Mouse (Mus musculus) ES-Bruce4 (cell line): ENCODE results near the gene Zdhhc14. TPM values are rescaled to one million over a fixed set of nuclear protein-coding genes. Genes with fewer than 3 reads are reported as not detected.

ENCODE experiments used
- H3K27ac ChIP-seq: 2 replicates; pipeline ENCODE4 v1.5.1; 2012; ENCODE audit warnings: low read length, inconsistent platforms; ENCODE audit not compliant: insufficient read depth
- H3K27me3 ChIP-seq: 2 replicates; pipeline ENCODE4 v1.6.1; 2012; ENCODE audit warnings: mild to moderate bottlenecking, low read length, inconsistent platforms; ENCODE audit not compliant: control insufficient read depth, poor library complexity, insufficient read depth, severe bottlenecking
- H3K36me3 ChIP-seq: 2 replicates; pipeline ENCODE4 v1.6.1; 2012; ENCODE audit warnings: inconsistent platforms, mild to moderate bottlenecking, low read length, moderate library complexity; ENCODE audit not compliant: control insufficient read depth, poor library complexity, insufficient read depth, severe bottlenecking
- H3K4me1 ChIP-seq: one replicate; pipeline ENCODE4 v1.8.1; 2011; ENCODE audit warnings: low read length; ENCODE audit not compliant: control insufficient read depth, insufficient read depth
- H3K4me3 ChIP-seq: 2 replicates; pipeline ENCODE4 v1.5.1; 2011; ENCODE audit warnings: low read depth, mild to moderate bottlenecking, low read length
- H3K9ac ChIP-seq: 2 replicates; pipeline ENCODE4 v1.6.1; 2012; ENCODE audit warnings: low read depth, mild to moderate bottlenecking, inconsistent platforms; ENCODE audit not compliant: poor library complexity, severe bottlenecking
- H3K9me3 ChIP-seq: replicated peaks from 2 replicates; pipeline ENCODE4 v1.6.1; 2012; ENCODE audit warnings: mild to moderate bottlenecking, low read length, inconsistent platforms; ENCODE audit not compliant: control insufficient read depth, poor library complexity, insufficient read depth, severe bottlenecking
- CTCF ChIP-seq: IDR thresholded peaks from one replicate; pipeline ENCODE4 v1.8.1; 2011; ENCODE audit warnings: low read depth, low read length
- EP300 ChIP-seq: IDR thresholded peaks from 2 replicates; pipeline ENCODE4 v1.6.1; 2011; ENCODE audit warnings: low read depth, low read length; ENCODE audit not compliant: insufficient read depth
- POLR2A ChIP-seq: IDR thresholded peaks from one replicate; pipeline ENCODE4 v1.8.1; 2011; ENCODE audit warnings: low read length; ENCODE audit not compliant: insufficient read depth
- polyA plus RNA-seq: library from polyadenylated mRNA; stranded (reverse); fragments of >200 nt; gene quantifications from 2 replicates; pipeline ENCODE4 v1.2.4, GENCODE M21; 2011; ENCODE audit warnings: low read depth; ENCODE audit not compliant: missing spikeins, insufficient read depth, insufficient read length

Gene Zdhhc14
- polyA plus RNA-seq, 1 experiment = 1.0 TPM

DNA sequence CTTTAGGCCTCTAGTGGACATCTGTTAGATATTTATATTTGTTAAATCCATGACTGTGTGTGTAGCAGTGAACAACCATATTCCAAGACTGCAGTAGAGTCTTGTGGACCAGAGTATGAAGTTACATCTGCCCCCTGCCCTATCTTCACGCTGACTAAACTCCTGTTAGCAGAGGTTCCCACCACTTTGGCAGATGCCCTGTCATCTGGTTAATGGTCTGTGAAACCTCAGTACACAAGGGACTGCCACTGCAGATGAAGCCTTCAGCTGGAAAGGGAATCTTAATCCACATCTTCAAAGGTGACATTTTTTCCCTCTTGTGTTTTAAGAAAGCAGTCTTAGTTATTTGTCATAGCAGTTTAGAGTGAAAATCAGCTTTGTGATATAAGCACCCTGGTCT is 187.0 kb downstream of the Zdhhc14 start:
- H3K9me3 ChIP-seq = no peaks in the 10 kb centered on the region
- H3K4me1 ChIP-seq = no peaks in the 10 kb centered on the region
- H3K36me3 ChIP-seq = no peaks in the 10 kb centered on the region
- no peak overlapping the region for H3K9ac ChIP-seq
- H3K27ac ChIP-seq = no peak overlapping the region
- no peaks in the 10 kb centered on the region for H3K27me3 ChIP-seq
- no peak overlapping the region for H3K4me3 ChIP-seq
- TF ChIP-seq EP300 = no peak
- TF ChIP-seq CTCF = no peak
- no peak for TF ChIP-seq POLR2A

DNA sequence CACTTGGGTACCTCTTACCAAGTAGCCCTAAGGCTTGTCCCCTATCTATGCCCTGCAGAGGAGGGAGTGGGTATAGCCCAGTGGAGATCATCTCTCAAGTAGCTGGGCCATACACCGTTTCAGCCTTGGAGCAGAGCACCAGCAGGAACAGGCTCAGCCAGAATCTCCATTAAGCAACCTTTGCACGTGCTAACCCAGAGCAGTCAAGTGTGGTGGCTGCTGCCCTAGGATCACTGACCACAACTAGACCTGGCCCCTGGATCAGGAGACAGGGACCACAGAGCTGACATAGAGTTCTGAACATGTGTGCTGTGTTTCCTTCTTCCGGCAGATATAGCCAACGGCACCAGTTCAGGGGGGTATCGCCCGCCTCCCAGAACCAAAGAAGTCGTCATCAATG is 193.0 kb downstream of the Zdhhc14 start:
- no peaks in the 10 kb centered on the region for H3K36me3 ChIP-seq
- H3K9me3 ChIP-seq = no peaks in the 10 kb centered on the region
- H3K4me3 ChIP-seq = no peak overlapping the region
- H3K27ac ChIP-seq = no peak overlapping the region
- no peaks in the 10 kb centered on the region for H3K4me1 ChIP-seq
- no peak overlapping the region for H3K9ac ChIP-seq
- TF ChIP-seq CTCF (no peak), EP300 (no peak), POLR2A (no peak)
- H3K27me3 ChIP-seq = no peaks in the 10 kb centered on the region

DNA sequence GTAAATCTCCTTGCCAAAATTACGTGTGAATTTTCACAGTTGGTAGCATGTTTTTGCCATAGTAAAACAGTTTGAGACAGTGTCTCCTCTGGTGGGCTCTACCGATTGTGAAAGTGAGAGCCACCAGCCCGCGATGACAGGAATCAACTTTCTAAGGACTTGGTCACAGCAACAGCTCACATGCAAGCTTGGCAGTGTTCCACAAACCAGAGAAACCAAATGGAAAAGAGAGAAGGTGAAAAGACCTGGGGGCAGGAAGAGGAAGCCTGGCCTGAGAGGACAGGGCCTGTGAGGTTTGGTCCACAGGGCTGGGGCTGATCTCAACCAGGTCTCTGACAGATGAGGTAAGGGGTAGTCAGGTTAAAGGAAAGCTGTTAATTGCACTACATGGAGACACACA is 195.5 kb downstream of the Zdhhc14 start:
- TF ChIP-seq POLR2A = no peak
- no peak for TF ChIP-seq EP300
- no peak for TF ChIP-seq CTCF
- no peak overlapping the region for H3K27ac ChIP-seq

DNA sequence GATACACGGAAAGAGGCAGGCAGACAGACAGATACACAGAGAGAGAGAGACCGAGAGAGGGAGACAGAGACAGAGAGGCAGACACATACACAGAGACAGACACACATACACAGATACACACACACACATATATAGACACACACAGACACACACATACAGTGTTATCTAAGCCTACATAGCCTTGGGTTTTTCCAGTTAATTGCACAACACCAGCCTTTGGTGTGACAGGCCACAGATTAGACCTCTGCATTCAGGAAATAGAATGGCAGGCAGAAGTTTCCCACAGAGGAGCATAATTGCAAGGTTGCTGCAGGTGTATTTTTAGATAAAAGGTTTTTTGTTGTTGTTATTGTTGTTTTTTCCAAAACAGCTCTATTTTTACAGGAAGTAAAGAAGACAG is 195.9 kb downstream of the Zdhhc14 start:
- TF ChIP-seq CTCF (no peak), EP300 (no peak), POLR2A (no peak)
- H3K36me3 ChIP-seq = no peaks in the 10 kb centered on the region
- no peaks in the 10 kb centered on the region for H3K9me3 ChIP-seq
- no peaks in the 10 kb centered on the region for H3K27me3 ChIP-seq
- H3K27ac ChIP-seq = no peak overlapping the region
- no peaks in the 10 kb centered on the region for H3K4me1 ChIP-seq
- no peak overlapping the region for H3K9ac ChIP-seq
- H3K4me3 ChIP-seq = no peak overlapping the region

More for the DNA sequence above, 195.5 kb downstream of the Zdhhc14 start:
- Histone ChIP-seq H3K9ac (no peak overlapping the region), H3K4me1 (no peaks in the 10 kb centered on the region), H3K27me3 (no peaks in the 10 kb centered on the region), H3K4me3 (no peak overlapping the region), H3K9me3 (no peaks in the 10 kb centered on the region), H3K36me3 (no peaks in the 10 kb centered on the region)

DNA sequence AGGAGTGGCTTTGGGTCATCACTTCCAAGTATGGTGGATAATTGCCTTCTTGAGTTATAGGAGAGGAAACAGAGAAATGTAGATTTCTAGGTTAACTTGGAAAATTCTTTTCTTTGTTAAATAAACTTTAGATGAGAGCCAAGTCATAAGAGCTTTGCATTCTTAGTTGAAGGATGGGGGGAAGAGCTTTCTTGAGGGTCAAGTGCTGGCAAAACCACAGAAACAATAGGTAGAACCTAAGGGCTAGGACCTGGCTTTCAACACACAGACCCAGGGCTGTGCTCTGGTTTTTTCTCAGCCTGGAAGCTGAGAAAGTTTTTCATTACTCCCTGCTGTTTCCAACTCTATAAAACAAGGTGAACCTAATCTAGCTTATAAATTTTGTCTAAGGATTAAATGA is 196.3 kb downstream of the Zdhhc14 start:
- no peak for TF ChIP-seq CTCF
- TF ChIP-seq POLR2A = no peak
- no peak for TF ChIP-seq EP300
- no peaks in the 10 kb centered on the region for H3K4me1 ChIP-seq
- no peaks in the 10 kb centered on the region for H3K9me3 ChIP-seq
- no peaks in the 10 kb centered on the region for H3K27me3 ChIP-seq
- no peak overlapping the region for H3K9ac ChIP-seq
- no peak overlapping the region for H3K27ac ChIP-seq
- no peaks in the 10 kb centered on the region for H3K36me3 ChIP-seq
- H3K4me3 ChIP-seq = no peak overlapping the region

DNA sequence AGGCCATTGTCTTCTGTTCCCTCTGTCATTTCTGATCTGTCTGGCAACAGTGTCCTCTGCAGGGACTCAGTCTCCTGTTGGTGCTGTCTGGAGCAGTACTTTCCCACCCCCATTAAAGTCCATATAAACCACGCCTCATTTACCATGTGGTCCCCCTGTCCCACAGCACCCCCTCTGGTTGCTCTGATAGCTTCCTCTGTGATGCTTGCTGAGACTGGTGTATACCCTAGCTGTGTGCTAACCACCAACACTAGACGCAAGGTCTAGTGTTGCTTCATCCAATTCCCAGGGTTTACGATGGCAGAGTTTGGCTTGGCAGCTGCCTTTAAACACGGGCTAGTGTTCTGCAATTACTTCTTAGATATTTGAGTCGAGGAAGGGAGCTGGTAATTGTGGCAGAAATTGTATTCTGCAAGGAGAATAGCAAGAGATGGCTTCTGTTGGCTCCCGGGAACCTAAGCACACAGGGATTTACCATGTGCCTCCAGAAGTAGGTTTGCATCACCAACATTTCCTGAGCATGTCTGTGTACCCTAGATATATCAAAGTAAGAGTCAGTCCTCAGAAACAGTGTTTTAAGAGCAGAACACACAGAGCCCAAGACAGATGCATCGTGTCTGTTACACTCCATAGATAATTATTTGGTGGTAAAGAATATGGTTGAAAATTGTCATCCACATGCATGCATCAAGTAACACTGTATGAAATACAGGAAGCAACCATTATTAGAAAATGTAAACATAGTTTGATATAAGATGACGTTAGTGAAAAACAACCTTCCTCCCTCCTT is 198.6 kb downstream of the Zdhhc14 start:
- H3K27me3 ChIP-seq = no peaks in the 10 kb centered on the region
- H3K36me3 ChIP-seq = no peaks in the 10 kb centered on the region
- H3K4me1 ChIP-seq = peaks cover 3% of the 10 kb centered on the region
- H3K9ac ChIP-seq = no peak overlapping the region
- H3K9me3 ChIP-seq = no peaks in the 10 kb centered on the region
- no peak overlapping the region for H3K4me3 ChIP-seq
- H3K27ac ChIP-seq = no peak overlapping the region
- no peak for TF ChIP-seq POLR2A
- no peak for TF ChIP-seq EP300
- no peak for TF ChIP-seq CTCF
